Mouse (Mus musculus) lung, adult 2 months (tissue): ENCODE results near the gene Ms4a6b.
"Not testable (repeated sequence)": the region's sequence is repeated elsewhere in the genome, so short reads cannot be mapped to it uniquely, and the experiment has no call there.

Experiments
- CTCF ChIP-seq: fragments of 200-500 bp; IDR thresholded peaks from 2 replicates; pipeline ENCODE4 v1.5.1; 2011; ENCODE audit warnings: mild to moderate bottlenecking, low read length, control low read depth; ENCODE audit not compliant: insufficient read depth
- POLR2A ChIP-seq: fragments of 200-500 bp; IDR thresholded peaks from 2 replicates; pipeline ENCODE4 v1.6.1; 2011; ENCODE audit warnings: low read depth, mild to moderate bottlenecking, control low read depth, low read length, borderline replicate concordance; ENCODE audit errors: extremely low read depth

- TF ChIP-seq CTCF, POLR2A: not testable (repeated sequence)
Observed at GRCm38 (mm10) chr19:11468361-11468760, 48.0 kb upstream of the Ms4a6b start.
